Mouse (Mus musculus) lung, embryonic 14.5 days (tissue): ENCODE measurements around the gene Fbxl14. TPM values are rescaled to one million over a fixed set of nuclear protein-coding genes. Genes with fewer than 3 reads are reported as not detected.

Experiments
- ATAC-seq: fragments of 200-750 bp; cut with Nextera tagmentation; 2 replicates; pipeline ENCODE4 v1.8.0; 2017; ENCODE audit warnings: mild to moderate bottlenecking, moderate TSS enrichment, moderate library complexity; ENCODE audit not compliant: insufficient read depth
- DNase-seq: peaks from one replicate; pipeline ENCODE4 v3.0.0-alpha.2; 2015
- H3K27ac ChIP-seq: fragments of 300-500 bp; sonication (generic); 2 replicates; pipeline ENCODE4 v1.5.1; 2014; ENCODE audit warnings: low read depth, mild to moderate bottlenecking, moderate library complexity
- H3K27me3 ChIP-seq: fragments of 300-500 bp; sonication (generic); 2 replicates; pipeline ENCODE4 v1.6.1; 2014; ENCODE audit warnings: low read length, control low read depth; ENCODE audit not compliant: insufficient read depth
- H3K36me3 ChIP-seq: fragments of 300-500 bp; sonication (generic); 2 replicates; pipeline ENCODE4 v1.6.1; 2014; ENCODE audit warnings: control low read depth; ENCODE audit not compliant: insufficient read depth
- H3K4me1 ChIP-seq: fragments of 300-500 bp; sonication (generic); 2 replicates; pipeline ENCODE4 v1.6.1; 2014; ENCODE audit warnings: antibody characterized with exemption, control low read depth; ENCODE audit not compliant: insufficient read depth
- H3K4me2 ChIP-seq: fragments of 300-500 bp; sonication (generic); 2 replicates; pipeline ENCODE4 v1.6.1; 2014; ENCODE audit warnings: mild to moderate bottlenecking
- H3K4me3 ChIP-seq: fragments of 300-500 bp; sonication (generic); 2 replicates; pipeline ENCODE4 v1.5.1; 2014; ENCODE audit warnings: low read depth, low read length
- H3K9ac ChIP-seq: fragments of 300-500 bp; sonication (generic); 2 replicates; pipeline ENCODE4 v1.6.1; 2014
- H3K9me3 ChIP-seq: fragments of 300-500 bp; sonication (generic); 2 replicates; pipeline ENCODE4 v1.6.1; 2016; ENCODE audit warnings: low read depth, low read length, control low read depth
- CTCF ChIP-seq: IDR thresholded peaks from 2 replicates; pipeline ENCODE4 v1.5.1; 2016; ENCODE audit warnings: antibody characterized with exemption, low read depth
- WGBS: fragments of 180-500 bp; shearing (Covaris S2); extraction: QIAGEN DNeasy Blood & Tissue Kit; methylation state at CpG from one replicate; pipeline ENCODE4 v1.1.7; 2014; 5-methylcytosine and 5-hydroxymethylcytosine counted together
- polyA plus RNA-seq: library from polyadenylated mRNA; unstranded; fragments of >200 nt; fragmentation: Nextera tagmentation; extraction: Ambion mirVana; gene quantifications from 2 replicates; pipeline ENCODE4 v1.2.1, GENCODE M21; 2014

Gene Fbxl14
- polyA plus RNA-seq, 1 experiment from 2014 or later = 6.2 TPM

- Histone ChIP-seq H3K4me2 (no peak overlapping the region), H3K27ac (no peak overlapping the region), H3K4me3 (no peak overlapping the region), H3K9ac (no peak overlapping the region), H3K9me3 (no peaks in the 10 kb centered on the region), H3K4me1 (no peaks in the 10 kb centered on the region), H3K36me3 (no peaks in the 10 kb centered on the region), H3K27me3 (no peaks in the 10 kb centered on the region)
- 30% methylated on average over 7 of the region's 7 CpGs for WGBS
- ATAC-seq (no peak), DNase-seq (no peak)
- no peak for TF ChIP-seq CTCF
Observed at GRCm38 (mm10) chr6:119492630-119493014, 13.2 kb downstream of the Fbxl14 start.

- TF ChIP-seq CTCF = no peak
- H3K4me1 ChIP-seq = 0 out of 2 replicates have a peak, but pooled peaks cover 3% of the 10 kb centered on the region
- H3K27me3 ChIP-seq = no peaks in the 10 kb centered on the region
- H3K9ac ChIP-seq = no peak overlapping the region
- H3K9me3 ChIP-seq = no peaks in the 10 kb centered on the region
- DNase-seq = peak; percentile 82
- H3K36me3 ChIP-seq = no peaks in the 10 kb centered on the region
- WGBS = 24% methylated on average over 5 of the region's 5 CpGs
- no peak overlapping the region for H3K4me3 ChIP-seq
- H3K27ac ChIP-seq = no peak overlapping the region
- peak; percentile 84 for ATAC-seq
- H3K4me2 ChIP-seq = no peak overlapping the region
Observed at GRCm38 (mm10) chr6:119499271-119499670, 19.8 kb downstream of the Fbxl14 start.

- Histone ChIP-seq H3K9ac (no peak overlapping the region), H3K27ac (no peak overlapping the region), H3K27me3 (no peaks in the 10 kb centered on the region), H3K4me2 (no peak overlapping the region), H3K4me3 (no peak overlapping the region), H3K4me1 (0 out of 2 replicates have a peak, but pooled peaks cover 3% of the 10 kb centered on the region), H3K36me3 (no peaks in the 10 kb centered on the region), H3K9me3 (no peaks in the 10 kb centered on the region)
- no peak for TF ChIP-seq CTCF
- ATAC-seq (peak; percentile 22; the same call in 1 of the 2 replicates), DNase-seq (no peak)
- WGBS = 53% methylated on average over 5 of the region's 5 CpGs
Observed at GRCm38 (mm10) chr6:119500086-119500485, 20.6 kb downstream of the Fbxl14 start.

GRCm38 (mm10) chr6:119502031-119502430 is 22.6 kb downstream of the Fbxl14 start:
- no peak overlapping the region for H3K4me2 ChIP-seq

GRCm38 (mm10) chr6:119504756-119505155 is 25.3 kb downstream of the Fbxl14 start:
- Histone ChIP-seq H3K27ac (no peak overlapping the region), H3K4me3 (no peak overlapping the region), H3K4me1 (0 out of 2 replicates have a peak, but pooled peaks cover 3% of the 10 kb centered on the region), H3K36me3 (no peaks in the 10 kb centered on the region), H3K4me2 (no peak overlapping the region), H3K9me3 (no peaks in the 10 kb centered on the region), H3K9ac (no peak overlapping the region), H3K27me3 (no peaks in the 10 kb centered on the region)
- no peak for ATAC-seq
- TF ChIP-seq CTCF = no peak
- 50% methylated on average over 8 of the region's 8 CpGs for WGBS
- no peak for DNase-seq

More at GRCm38 (mm10) chr6:119502031-119502430, 22.6 kb downstream of the Fbxl14 start:
- Histone ChIP-seq H3K4me3 (no peak overlapping the region), H3K27me3 (no peaks in the 10 kb centered on the region), H3K36me3 (no peaks in the 10 kb centered on the region), H3K27ac (no peak overlapping the region), H3K9ac (no peak overlapping the region), H3K4me1 (0 out of 2 replicates have a peak, but pooled peaks cover 3% of the 10 kb centered on the region), H3K9me3 (no peaks in the 10 kb centered on the region)
- 48% methylated on average over 9 of the region's 9 CpGs for WGBS
- no peak for DNase-seq
- no peak for ATAC-seq
- no peak for TF ChIP-seq CTCF

GRCm38 (mm10) chr6:119505525-119506225 is 26.2 kb downstream of the Fbxl14 start:
- no peak for TF ChIP-seq CTCF
- H3K9me3 ChIP-seq = no peaks in the 10 kb centered on the region
- H3K4me2 ChIP-seq = no peak overlapping the region
- H3K27ac ChIP-seq = no peak overlapping the region
- no peak overlapping the region for H3K9ac ChIP-seq
- 0 out of 2 replicates have a peak, but pooled peaks cover 3% of the 10 kb centered on the region for H3K4me1 ChIP-seq
- WGBS = 70% methylated on average over 9 of the region's 9 CpGs
- no peak overlapping the region for H3K4me3 ChIP-seq
- ATAC-seq (no peak), DNase-seq (no peak)
- no peaks in the 10 kb centered on the region for H3K27me3 ChIP-seq
- H3K36me3 ChIP-seq = no peaks in the 10 kb centered on the region

GRCm38 (mm10) chr6:119508221-119508620 is 28.8 kb downstream of the Fbxl14 start:
- TF ChIP-seq CTCF = no peak
- 91% methylated on average over 6 of the region's 6 CpGs for WGBS
- no peaks in the 10 kb centered on the region for H3K9me3 ChIP-seq
- H3K9ac ChIP-seq = no peak overlapping the region
- H3K36me3 ChIP-seq = no peaks in the 10 kb centered on the region
- H3K4me1 ChIP-seq = no peaks in the 10 kb centered on the region
- no peak overlapping the region for H3K4me2 ChIP-seq
- no peaks in the 10 kb centered on the region for H3K27me3 ChIP-seq
- DNase-seq = no peak
- ATAC-seq = no peak
- H3K4me3 ChIP-seq = no peak overlapping the region
- H3K27ac ChIP-seq = no peak overlapping the region
